8 mouse cellular contexts compared by ENCODE assay signal in the genomic region with DNA sequence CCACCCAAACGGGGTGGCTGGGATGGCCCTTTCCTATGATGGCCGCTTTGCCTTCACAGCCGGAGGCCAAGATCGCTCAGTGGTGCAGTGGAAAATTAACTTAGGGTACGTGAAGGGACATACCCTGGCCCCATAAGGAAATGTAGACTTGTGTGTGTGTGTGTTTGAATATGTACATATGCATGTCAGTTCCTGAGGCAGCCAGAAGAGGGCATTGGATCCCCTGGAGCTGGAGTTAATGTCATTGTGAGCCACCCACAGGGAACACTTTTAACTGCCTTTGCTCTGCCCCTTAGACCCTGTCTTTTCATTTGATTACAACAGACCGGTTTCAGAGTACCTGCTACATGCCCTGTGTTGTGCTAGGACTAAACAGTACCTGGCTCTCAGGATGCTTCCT. TPM values are rescaled to one million over a fixed set of nuclear protein-coding genes. Genes with fewer than 3 reads are reported as not detected.
DNase-seq lines count a peak whose midpoint lies in the region; ATAC-seq and TF ChIP-seq lines count a peak whose summit lies in the region.
"Had no signal": no experiment of that assay in that cellular context is flagged by ENCODE, and none has a peak within 500 bp of the region (broad histone marks: within the 10 kb centered on the region; RNA-seq: fewer than 3 reads in every experiment).

No protein-coding gene starts in this region.

- DNase-seq in retina, postnatal 1 day: peak; percentile 53
- no peak for DNase-seq in retina, embryonic 14.5 days (ENCODE audit: low spot score)
- no peak for DNase-seq in Muller cell, postnatal 12 days (ENCODE audit: inconsistent ontology term)
- DNase-seq in adrenal gland, adult 18-20 months (ENCODE audit: low spot score in 2 of 2): no peak

- H3K4me2 ChIP-seq in intestine, postnatal 0 days (replicated peaks; ENCODE audit: low read depth): no peak overlapping the region
- no peak overlapping the region for H3K4me2 ChIP-seq in intestine, embryonic 15.5 days (replicated peaks)
- H3K4me2 ChIP-seq: forebrain, embryonic 12.5 days had no signal

- no peak overlapping the region for H3K4me3 ChIP-seq in intestine, postnatal 0 days (ENCODE audit: low read depth, low read length)
- no peak overlapping the region for H3K4me3 ChIP-seq in intestine, embryonic 15.5 days (replicated peaks)
- no peak overlapping the region for H3K4me3 ChIP-seq in cortical plate, adult 2 months (ENCODE audit: insufficient read depth, low read length)
- H3K4me3 ChIP-seq: forebrain, embryonic 12.5 days had no signal

- H3K9ac ChIP-seq in intestine, postnatal 0 days (ENCODE audit: low read depth, low read length): no peak overlapping the region
- no peak overlapping the region for H3K9ac ChIP-seq in intestine, embryonic 15.5 days
- H3K9ac ChIP-seq: forebrain, embryonic 12.5 days had no signal

- H3K36me3 ChIP-seq in intestine, postnatal 0 days (ENCODE audit: control insufficient read depth, insufficient read depth): no peaks in the 10 kb centered on the region
- no peaks in the 10 kb centered on the region for H3K36me3 ChIP-seq in intestine, embryonic 15.5 days
- H3K36me3 ChIP-seq: forebrain, embryonic 12.5 days had no signal

- no peaks in the 10 kb centered on the region for H3K9me3 ChIP-seq in intestine, postnatal 0 days (ENCODE audit: control insufficient read depth)
- H3K9me3 ChIP-seq in intestine, embryonic 15.5 days: no peaks in the 10 kb centered on the region
- H3K9me3 ChIP-seq: forebrain, embryonic 12.5 days had no signal

- H3K27me3 ChIP-seq in intestine, postnatal 0 days (replicated peaks; ENCODE audit: control insufficient read depth, insufficient read depth, low read length): no peaks in the 10 kb centered on the region
- H3K27me3 ChIP-seq in intestine, embryonic 15.5 days (replicated peaks): no peaks in the 10 kb centered on the region

- 91% methylated on average over 6 of the region's 6 CpGs for WGBS in intestine, postnatal 0 days
- WGBS in intestine, embryonic 15.5 days: 90% methylated on average over 6 of the region's 6 CpGs

- H3K27ac ChIP-seq in intestine, postnatal 0 days (ENCODE audit: low read depth, low read length): no peak overlapping the region
- no peak overlapping the region for H3K27ac ChIP-seq in intestine, embryonic 15.5 days
- H3K27ac ChIP-seq in cortical plate, adult 2 months (ENCODE audit: insufficient read depth, low read length): no peak overlapping the region
- H3K27ac ChIP-seq: forebrain, embryonic 12.5 days had no signal

- peak; percentile 53 for TF ChIP-seq CTCF in intestine, postnatal 0 days (IDR thresholded peaks at IDR 0.05; ENCODE audit: low read depth)
- TF ChIP-seq CTCF in cortical plate, adult 2 months (IDR thresholded peaks at IDR 0.05; ENCODE audit: extremely low read depth, insufficient read depth, low read length): peak; percentile 31; the same call in 1 of the 2 replicates

- no peak for TF ChIP-seq POLR2A in cortical plate, adult 2 months (IDR thresholded peaks at IDR 0.05; ENCODE audit: extremely low read depth, insufficient read depth, low read length)

- no peaks in the 10 kb centered on the region for H3K4me1 ChIP-seq in intestine, postnatal 0 days (replicated peaks; ENCODE audit: control insufficient read depth, insufficient read depth, low read length)
- H3K4me1 ChIP-seq in intestine, embryonic 15.5 days (replicated peaks): no peaks in the 10 kb centered on the region; the same call in 1 of the 2 replicates
- no peaks in the 10 kb centered on the region for H3K4me1 ChIP-seq in cortical plate, adult 2 months (ENCODE audit: control insufficient read depth, insufficient read depth, low read length)

- no peak for ATAC-seq in intestine, postnatal 0 days
- ATAC-seq in intestine, embryonic 15.5 days: no peak

RNA-seq across cellular contexts. Expression of a gene that starts 45.1 kb away (rescaled TPM):
- 4.2 and 4.7 TPM in 2 replicates for polyA plus RNA-seq in intestine, postnatal 0 days (2015; fragmentation: Nextera tagmentation; extraction: Ambion mirVana)
- 15.9 and 16.4 TPM in 2 replicates for polyA plus RNA-seq in intestine, embryonic 15.5 days (2015; fragmentation: Nextera tagmentation; extraction: Ambion mirVana)
- polyA plus RNA-seq in cortical plate, adult 2 months (2012; rRNA removed): 33.5 and 34.5 TPM in 2 replicates
- 1 to 10 TPM; 6.9 to 7.1 TPM for total RNA-seq in adrenal gland, adult 18-20 months (2021)

RNA-seq across cellular contexts. Expression of a gene that starts 46.6 kb away (rescaled TPM):
- polyA plus RNA-seq in intestine, postnatal 0 days (2015; fragmentation: Nextera tagmentation; extraction: Ambion mirVana): 0.42 and 0.51 TPM in 2 replicates
- 0.74 and 0.79 TPM in 2 replicates for polyA plus RNA-seq in intestine, embryonic 15.5 days (2015; fragmentation: Nextera tagmentation; extraction: Ambion mirVana)
- 5.2 and 6.7 TPM in 2 replicates for polyA plus RNA-seq in cortical plate, adult 2 months (2012; rRNA removed)
- under 1 TPM; 0.61 to 0.99 TPM for total RNA-seq in adrenal gland, adult 18-20 months (2021)
